8 mouse cellular contexts compared by ENCODE assay signal in the genomic region with DNA sequence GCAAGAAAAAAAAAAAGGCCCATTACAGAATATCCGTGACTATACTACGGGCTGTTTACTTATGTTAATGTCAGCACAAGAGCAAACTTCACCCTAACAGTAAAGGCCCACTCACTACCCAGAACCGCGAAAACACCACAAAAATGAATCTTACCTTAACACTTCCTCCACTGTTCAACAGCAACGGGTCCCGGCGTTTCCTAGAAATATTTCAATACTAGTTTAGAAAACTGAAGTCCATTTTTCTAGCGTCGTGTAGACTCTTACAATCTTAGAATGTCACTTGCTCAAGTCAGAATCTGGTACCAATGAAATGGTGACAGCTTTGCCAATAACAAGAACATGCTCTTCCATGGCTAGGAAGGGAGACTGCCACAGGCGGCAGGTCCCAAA.
DNase-seq lines count a peak whose midpoint lies in the region; ATAC-seq and TF ChIP-seq lines count a peak whose summit lies in the region.

No protein-coding gene starts in this region.

- WGBS in heart, embryonic 12.5 days = under 1% methylated on average over 10 of the region's 10 CpGs
- 1% methylated on average over 10 of the region's 10 CpGs for WGBS in forebrain, postnatal 0 days
- WGBS in liver, postnatal 0 days (ENCODE audit: insufficient replicate concordance) = under 1% methylated on average over 10 of the region's 10 CpGs

- no peaks in the 10 kb centered on the region for H3K27me3 ChIP-seq in heart, embryonic 12.5 days (replicated peaks)
- no peaks in the 10 kb centered on the region for H3K27me3 ChIP-seq in G1E (ENCODE audit: insufficient read depth, low read length)
- no peaks in the 10 kb centered on the region for H3K27me3 ChIP-seq in forebrain, postnatal 0 days (ENCODE audit: insufficient read depth, low read length)
- no peaks in the 10 kb centered on the region for H3K27me3 ChIP-seq in liver, postnatal 0 days (ENCODE audit: insufficient read depth, low read length)

- H3K9ac ChIP-seq in heart, embryonic 12.5 days = peak overlapping the region; percentile 96
- peak overlapping the region; percentile 64 for H3K9ac ChIP-seq in forebrain, postnatal 0 days
- H3K9ac ChIP-seq in liver, postnatal 0 days (replicated peaks) = peak overlapping the region; percentile 79

- peak overlapping the region; percentile 92 for H3K4me3 ChIP-seq in heart, embryonic 12.5 days
- H3K4me3 ChIP-seq in G1E (ENCODE audit: low read depth, low read length) = peak overlapping the region; percentile 94
- peak overlapping the region; percentile 79 for H3K4me3 ChIP-seq in forebrain, postnatal 0 days (ENCODE audit: low read depth, low read length)
- H3K4me3 ChIP-seq in liver, postnatal 0 days (ENCODE audit: low read depth, low read length) = peak overlapping the region; percentile 63

- no peak for TF ChIP-seq CTCF in G1E (IDR thresholded peaks at IDR 0.05; ENCODE audit: low read depth, low read length)
- TF ChIP-seq CTCF in forebrain, postnatal 0 days (IDR thresholded peaks at IDR 0.05; ENCODE audit: low read depth) = no peak
- no peak for TF ChIP-seq CTCF in liver, postnatal 0 days (IDR thresholded peaks at IDR 0.05; ENCODE audit: low read depth)

- peak overlapping the region; percentile 93 for H3K4me2 ChIP-seq in heart, embryonic 12.5 days
- H3K4me2 ChIP-seq in forebrain, postnatal 0 days (ENCODE audit: low read depth) = peak overlapping the region; percentile 63
- peak overlapping the region; percentile 68 for H3K4me2 ChIP-seq in liver, postnatal 0 days (ENCODE audit: low read depth, low read length)

- DNase-seq in heart, postnatal 14 days = no peak
- DNase-seq in G1E (ENCODE audit: low spot score) = no peak
- DNase-seq in forebrain, postnatal 0 days = no peak
- no peak for DNase-seq in liver, postnatal 0 days
- no peak for DNase-seq in cerebellum, adult 9-11 months
- no peak for DNase-seq in urinary bladder, postnatal 10 days (ENCODE audit: low spot score)

- H3K27ac ChIP-seq in heart, embryonic 12.5 days (ENCODE audit: poor library complexity, severe bottlenecking) = peak overlapping the region; percentile 84
- peak overlapping the region; percentile 91 for H3K27ac ChIP-seq in forebrain, postnatal 0 days (ENCODE audit: low read depth, low read length)
- H3K27ac ChIP-seq in liver, postnatal 0 days (ENCODE audit: low read depth) = peak overlapping the region; percentile 77

- peaks cover 19% of the 10 kb centered on the region for H3K36me3 ChIP-seq in heart, embryonic 12.5 days
- H3K36me3 ChIP-seq in G1E (replicated peaks) = peaks cover 22% of the 10 kb centered on the region
- peaks cover 8% of the 10 kb centered on the region; the same call in 1 of the 2 replicates for H3K36me3 ChIP-seq in forebrain, postnatal 0 days (ENCODE audit: insufficient read depth)
- no peaks in the 10 kb centered on the region; the same call in 1 of the 2 replicates for H3K36me3 ChIP-seq in liver, postnatal 0 days (replicated peaks; ENCODE audit: insufficient read depth, low read length)

- H3K4me1 ChIP-seq in heart, embryonic 12.5 days (replicated peaks) = peaks cover 16% of the 10 kb centered on the region
- peaks cover 18% of the 10 kb centered on the region for H3K4me1 ChIP-seq in G1E (ENCODE audit: insufficient read depth, low read depth, low read length)
- H3K4me1 ChIP-seq in forebrain, postnatal 0 days (ENCODE audit: insufficient read depth) = peaks cover 18% of the 10 kb centered on the region
- peaks cover 15% of the 10 kb centered on the region; the same call in 1 of the 2 replicates for H3K4me1 ChIP-seq in liver, postnatal 0 days (ENCODE audit: insufficient read depth)

- H3K9me3 ChIP-seq in heart, embryonic 12.5 days (replicated peaks) = no peaks in the 10 kb centered on the region
- no peaks in the 10 kb centered on the region for H3K9me3 ChIP-seq in G1E (replicated peaks)
- no peaks in the 10 kb centered on the region for H3K9me3 ChIP-seq in forebrain, postnatal 0 days (ENCODE audit: low read length)
- H3K9me3 ChIP-seq in liver, postnatal 0 days (ENCODE audit: low read length) = no peaks in the 10 kb centered on the region

- TF ChIP-seq EP300 in liver, postnatal 0 days (IDR thresholded peaks at IDR 0.05; ENCODE audit: low read depth) = no peak

- no peak for ATAC-seq in heart, embryonic 12.5 days (ENCODE audit: insufficient number of reproducible peaks, low FRiP score)
- no peak for ATAC-seq in G1E (ENCODE audit: extremely low read depth, insufficient number of reproducible peaks, low FRiP score, poor library complexity, severe bottlenecking)
- ATAC-seq in forebrain, postnatal 0 days = no peak
- no peak for ATAC-seq in liver, postnatal 0 days
- ATAC-seq in megakaryocyte progenitor cell, adult 5-6 weeks (replicated peaks; ENCODE audit: poor library complexity) = no peak

- intact Hi-C loops in heart, postnatal 14 days (cut with DNase I) = loop anchor here (5.0 to 10.0 kb wide), 2 partner anchors 120 to 243 kb away; a partner anchor contains a TSS
